Mouse (Mus musculus) kidney, postnatal 36 days (tissue): Measurements from ENCODE around the gene Pitpna.

Experiments
- DNase-seq, 2 experiments: peaks; one replicate each; pipeline ENCODE4 v3.0.0; 2021 to 2022; ENCODE audit warnings: mixed read lengths in 2 of 2

Pitpna gene

GRCm38 (mm10) chr11:75658311-75658710, 70.4 kb downstream of the Pitpna start:
- no peak for DNase-seq

- DNase-seq = no peak
These were observed 71.3 kb downstream of the Pitpna start for GRCm38 (mm10) chr11:75658996-75659750.

- DNase-seq = no peak
These were observed 72.2 kb downstream of the Pitpna start for GRCm38 (mm10) chr11:75660081-75660590.

GRCm38 (mm10) chr11:75660941-75661800, 73.3 kb downstream of the Pitpna start:
- DNase-seq = no peak

- no peak for DNase-seq
These were observed 74.2 kb downstream of the Pitpna start for GRCm38 (mm10) chr11:75662131-75662530.

GRCm38 (mm10) chr11:75666296-75666695, 78.4 kb downstream of the Pitpna start:
- DNase-seq = no peak

GRCm38 (mm10) chr11:75668621-75669020, 80.7 kb downstream of the Pitpna start:
- DNase-seq = no peak

GRCm38 (mm10) chr11:75669176-75669852, 81.4 kb downstream of the Pitpna start:
- no peak for DNase-seq

GRCm38 (mm10) chr11:75669853-75670200, 81.9 kb downstream of the Pitpna start:
- DNase-seq = no peak

GRCm38 (mm10) chr11:75671426-75672180, 83.7 kb downstream of the Pitpna start:
- DNase-seq = no peak

GRCm38 (mm10) chr11:75673411-75673810, 85.5 kb downstream of the Pitpna start:
- DNase-seq = no peak

- DNase-seq = no peak
These were observed 87.0 kb downstream of the Pitpna start for GRCm38 (mm10) chr11:75674875-75675274.

- no peak for DNase-seq
These were observed 90.2 kb downstream of the Pitpna start for GRCm38 (mm10) chr11:75677881-75678746.
